Mouse (Mus musculus) forelimb bud, embryonic 11.5 days (tissue): ENCODE measurements at regions not wholly inside any gene's neighbourhood (a gene's known extent, or its start where the extent isn't known, plus 50 kb on each side); places are given as distances from the start of the nearest gene placed in this dataset.

Source experiments
- DNase-seq: peaks from one replicate; pipeline ENCODE4 v3.0.0-alpha.2; 2012; ENCODE audit warnings: low read depth, low spot score

DNA sequence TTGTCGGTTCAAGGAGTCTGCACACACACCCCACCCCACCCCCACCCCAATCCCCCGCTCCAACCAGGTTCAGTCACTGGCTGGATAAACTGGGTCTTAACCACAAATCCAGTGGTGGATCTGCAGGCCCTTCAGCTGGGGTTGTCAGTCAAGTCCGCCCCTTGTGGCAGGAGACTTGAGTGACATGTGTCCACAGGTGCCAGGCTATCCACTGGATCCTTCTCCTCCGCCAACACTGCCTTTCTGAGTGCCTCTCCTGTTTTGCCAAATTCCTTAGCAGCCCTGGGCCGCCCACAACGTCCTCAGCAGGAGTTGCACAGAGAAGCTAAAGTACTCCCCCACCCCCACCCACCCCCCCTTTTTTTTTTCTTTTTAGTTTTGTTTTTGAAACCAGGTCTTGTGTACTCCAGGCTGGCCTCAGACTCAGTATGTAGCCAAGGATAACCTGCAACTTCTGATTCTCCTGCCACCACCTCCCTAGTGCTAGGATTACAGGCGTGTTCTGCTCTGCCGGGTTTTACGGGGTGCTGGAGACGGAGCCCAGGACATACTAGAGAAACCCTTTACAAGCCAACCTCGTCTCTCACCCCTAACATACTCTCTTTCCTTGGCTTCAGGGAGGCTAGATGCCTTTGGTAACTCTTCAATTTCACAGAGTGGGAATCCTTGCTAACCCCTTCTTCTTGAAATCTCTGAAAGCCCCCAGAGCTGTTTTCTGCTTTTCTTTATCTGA lies 57.2 kb upstream of the Zfp280d start:
- DNase-seq = peak; percentile 23

DNA sequence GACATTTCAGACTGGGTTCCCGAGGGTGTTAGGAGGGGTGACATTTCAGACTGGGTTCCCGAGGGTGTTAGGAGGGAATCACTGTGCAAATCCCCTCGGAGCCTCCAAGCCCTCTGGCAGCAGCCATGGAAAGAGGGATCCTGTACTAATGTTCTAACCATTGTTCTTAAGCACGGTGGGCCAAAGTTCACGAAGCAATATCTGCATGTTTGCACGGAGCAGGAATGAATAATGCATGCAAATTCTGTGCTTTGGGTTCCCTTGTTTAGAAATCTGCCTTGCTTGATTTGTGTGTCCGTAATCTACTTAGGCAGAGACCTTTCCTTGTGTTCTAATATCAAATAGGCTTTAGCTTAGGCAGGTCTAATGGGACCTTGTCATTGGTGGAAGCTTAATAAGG lies 55.9 kb upstream of the Zfp280d start:
- DNase-seq = no peak

DNA sequence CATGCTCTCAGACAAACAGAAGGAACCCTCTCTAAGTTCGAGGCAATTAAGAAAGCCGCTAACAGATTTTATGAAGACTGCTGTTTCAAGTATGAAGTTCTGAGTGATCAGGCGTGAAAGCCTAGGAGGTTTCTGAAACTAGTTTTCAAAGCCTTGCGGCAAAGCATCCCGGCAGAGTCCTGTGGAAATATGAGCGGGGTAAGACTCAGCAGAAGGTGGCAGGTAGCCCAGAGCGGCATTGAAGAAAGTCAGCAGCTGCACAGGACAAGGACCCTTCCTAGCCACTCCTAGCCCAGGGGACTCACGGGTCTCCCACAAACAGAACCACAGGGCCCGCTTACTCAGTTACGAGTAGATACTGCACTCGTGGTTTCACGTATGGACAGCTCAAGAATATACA lies 54.8 kb upstream of the Zfp280d start:
- no peak for DNase-seq

DNA sequence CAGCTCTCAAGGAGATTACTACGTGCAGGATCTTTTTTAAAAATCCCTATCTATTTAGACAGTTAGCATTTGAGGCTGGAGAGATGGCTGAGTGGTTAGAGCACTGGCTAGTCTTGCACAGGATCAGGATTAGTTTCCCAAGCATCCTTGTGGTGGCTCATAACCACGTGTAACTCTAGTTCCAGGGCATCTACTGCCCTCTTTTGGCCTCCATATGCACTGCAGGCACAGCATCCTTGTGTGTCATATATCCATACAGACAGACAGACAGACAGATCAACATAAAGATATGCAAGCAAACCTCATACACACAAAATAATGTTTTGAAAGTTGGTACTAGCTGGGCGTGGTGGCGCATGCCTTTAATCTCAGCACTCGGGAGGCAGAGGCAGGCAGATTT lies 53.3 kb upstream of the Zfp280d start:
- DNase-seq = no peak
